Mouse (Mus musculus): ENCODE data around the gene Ppp1cc. TPM values are rescaled to one million over a fixed set of nuclear protein-coding genes. Genes with fewer than 3 reads are reported as not detected.
"Not testable (repeated sequence)": the region's sequence is repeated elsewhere in the genome, so short reads cannot be mapped to it uniquely, and the experiment has no call there.

Ppp1cc gene
- total RNA-seq, 2 experiments from 2014 or later: 102 to 170 TPM

- no peak for ATAC-seq (replicated peaks; ENCODE audit: low FRiP score, poor library complexity, severe bottlenecking)
Measured at GRCm38 (mm10) chr5:122135290-122135882, 22.7 kb upstream of the Ppp1cc start.

GRCm38 (mm10) chr5:122136508-122137408, 21.3 kb upstream of the Ppp1cc start:
- no peak for ATAC-seq (replicated peaks; ENCODE audit: low FRiP score, poor library complexity, severe bottlenecking)

DNA sequence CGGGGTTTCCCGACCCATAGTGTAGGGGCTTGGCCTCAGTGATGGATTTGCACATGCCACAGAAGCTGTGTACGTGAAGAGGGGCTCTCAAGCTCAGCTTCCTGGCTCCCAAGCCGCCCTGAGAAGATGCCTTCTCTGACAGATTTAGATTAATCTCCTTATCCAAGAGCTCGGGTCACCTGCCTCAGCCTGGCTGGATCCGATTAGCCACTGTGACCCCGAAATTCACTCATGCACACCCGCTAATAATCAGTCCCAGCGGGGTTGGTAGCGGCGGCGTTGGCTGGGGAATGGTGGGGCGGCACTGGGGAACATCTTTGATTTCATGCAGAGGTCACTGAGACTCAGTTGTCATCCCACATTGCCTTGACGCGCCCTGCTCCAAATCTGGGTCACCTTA, 19.2 kb upstream of the Ppp1cc start:
- ATAC-seq (replicated peaks; ENCODE audit: low FRiP score, poor library complexity, severe bottlenecking): no peak

DNA sequence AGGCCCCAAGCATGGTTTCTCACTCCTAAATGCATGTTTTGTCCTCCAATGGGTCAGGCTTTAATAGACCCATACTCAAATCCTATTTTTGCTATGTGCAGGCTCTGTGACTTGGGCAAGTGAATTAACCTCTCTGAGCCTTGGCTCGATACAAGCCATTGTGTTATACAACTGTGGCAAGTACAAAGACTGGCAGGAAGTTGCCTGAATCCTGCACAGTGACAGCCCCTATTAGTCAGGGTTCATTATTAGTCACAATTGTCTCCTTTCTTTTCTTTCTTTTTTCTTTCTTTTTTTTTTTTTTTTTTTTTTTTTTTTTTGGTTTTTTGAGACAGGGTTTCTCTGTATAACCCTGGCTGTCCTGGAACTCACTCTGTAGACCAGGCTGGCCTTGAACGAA, 18.3 kb upstream of the Ppp1cc start:
- not testable (repeated sequence) for ATAC-seq (replicated peaks; ENCODE audit: low FRiP score, poor library complexity, severe bottlenecking)

DNA sequence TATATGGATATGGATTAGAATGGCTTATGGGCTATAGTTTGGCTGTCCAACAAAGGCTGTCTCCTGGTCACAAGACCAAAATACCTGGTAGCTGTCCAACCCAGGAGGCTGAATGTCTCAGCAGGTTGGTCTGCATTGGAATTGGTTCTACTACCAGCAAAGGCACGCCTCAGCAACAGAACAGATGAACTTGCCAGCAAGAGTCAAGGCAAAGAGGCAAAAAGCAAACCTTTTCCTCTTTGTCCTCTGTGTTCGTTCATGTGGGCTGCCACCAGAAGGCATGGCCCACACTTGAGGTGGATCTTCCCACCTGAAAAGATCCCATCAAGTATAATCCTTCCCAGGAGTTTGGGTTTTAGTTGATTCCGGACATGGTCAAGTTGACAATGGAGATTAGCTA, 17.4 kb upstream of the Ppp1cc start, which contains the start of gene Ccdc63:
TSS of gene Ccdc63 (minus strand) at position 101 of the 400 bp plus-strand sequence.
- no peak for ATAC-seq (replicated peaks; ENCODE audit: low FRiP score, poor library complexity, severe bottlenecking)

- ATAC-seq (replicated peaks; ENCODE audit: low FRiP score, poor library complexity, severe bottlenecking): no peak
Measured at GRCm38 (mm10) chr5:122142230-122142992, 15.7 kb upstream of the Ppp1cc start.

GRCm38 (mm10) chr5:122143543-122143942, 14.5 kb upstream of the Ppp1cc start:
- ATAC-seq (replicated peaks; ENCODE audit: low FRiP score, poor library complexity, severe bottlenecking): no peak

GRCm38 (mm10) chr5:122144825-122145224, 13.3 kb upstream of the Ppp1cc start:
- ATAC-seq (replicated peaks; ENCODE audit: low FRiP score, poor library complexity, severe bottlenecking): no peak

DNA sequence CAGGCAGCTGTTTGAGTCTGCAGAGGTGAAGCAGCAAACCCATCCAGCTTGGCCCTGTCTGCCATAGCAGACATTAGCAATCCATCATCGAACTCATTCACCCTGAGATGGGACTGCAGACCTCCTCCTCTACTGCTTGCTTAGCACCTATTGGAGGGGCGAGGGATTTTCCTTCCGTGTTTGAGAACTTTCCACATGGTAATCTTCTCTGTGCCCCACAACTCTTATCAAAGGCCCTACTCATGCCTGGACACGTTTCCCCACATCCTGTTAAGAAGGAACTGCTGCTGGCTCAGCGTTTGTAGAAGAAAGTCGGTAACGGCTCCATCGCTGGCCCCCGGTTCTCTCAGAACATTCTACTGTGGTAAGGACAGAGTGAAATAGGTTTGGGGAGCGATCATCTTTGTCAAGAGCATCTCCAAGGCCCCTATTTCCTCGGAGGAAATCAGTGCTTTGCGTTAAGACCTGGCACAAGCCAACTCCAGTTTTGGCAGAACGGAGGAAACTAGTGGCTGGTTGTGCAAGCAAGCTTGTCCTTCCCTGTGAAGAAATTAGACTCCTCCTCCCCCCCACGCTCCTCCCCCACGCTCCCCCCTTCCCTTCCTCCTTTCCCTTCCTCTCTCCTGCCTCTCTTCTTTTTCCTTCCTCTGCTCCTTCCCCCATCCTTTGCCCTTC, 12.6 kb upstream of the Ppp1cc start:
- ATAC-seq (replicated peaks; ENCODE audit: low FRiP score, poor library complexity, severe bottlenecking): peak; percentile 37; the same call in 1 of the 2 replicates

- no peak for ATAC-seq (replicated peaks; ENCODE audit: low FRiP score, poor library complexity, severe bottlenecking)
Measured at GRCm38 (mm10) chr5:122146056-122146580, 12.0 kb upstream of the Ppp1cc start.

DNA sequence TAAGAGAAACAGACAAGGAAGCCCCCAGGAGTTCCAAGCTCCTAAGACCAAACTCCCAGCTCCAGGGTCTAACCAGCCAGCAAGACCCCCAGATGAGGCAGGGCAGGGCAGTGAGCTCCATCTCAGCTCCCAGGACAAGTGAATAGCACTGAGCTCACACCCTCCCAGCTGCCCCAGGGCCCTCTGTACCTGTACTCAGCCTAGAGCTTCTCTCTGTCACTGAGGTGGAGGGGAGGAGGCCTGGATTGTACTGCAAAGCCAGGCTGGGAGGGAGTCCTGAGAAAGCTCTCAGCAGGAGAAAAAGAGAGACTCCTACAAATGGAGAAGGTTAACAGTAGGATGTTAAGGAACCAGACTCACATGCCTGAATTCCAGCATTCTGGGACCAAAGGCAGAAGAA, 11.5 kb upstream of the Ppp1cc start:
- ATAC-seq (replicated peaks; ENCODE audit: low FRiP score, poor library complexity, severe bottlenecking): 0 out of 2 replicates have a peak, but pooled peaks have one; percentile 20

- ATAC-seq (replicated peaks; ENCODE audit: low FRiP score, poor library complexity, severe bottlenecking): no peak
Measured at GRCm38 (mm10) chr5:122148107-122148506, 10.0 kb upstream of the Ppp1cc start.

DNA sequence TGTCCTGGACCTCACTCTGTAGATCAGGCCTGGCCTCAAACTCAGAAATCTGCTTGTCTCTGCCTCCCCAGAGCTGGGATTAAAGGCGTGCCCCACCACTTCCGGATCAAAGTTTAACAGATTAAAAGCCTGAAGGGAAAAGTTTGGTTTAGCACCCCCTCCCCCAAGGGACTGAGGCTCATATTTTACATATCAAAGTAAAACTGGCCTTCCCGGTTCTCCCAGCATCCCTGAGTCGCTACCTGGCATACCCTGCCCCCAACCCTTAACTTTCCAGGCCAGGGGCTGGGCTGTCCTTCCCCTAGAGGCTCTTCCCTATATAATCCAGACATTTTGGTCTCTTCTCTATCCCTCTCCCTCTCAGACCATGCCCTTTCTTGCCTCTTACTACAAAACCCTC, 8.8 kb upstream of the Ppp1cc start:
- ATAC-seq (replicated peaks; ENCODE audit: low FRiP score, poor library complexity, severe bottlenecking): no peak

DNA sequence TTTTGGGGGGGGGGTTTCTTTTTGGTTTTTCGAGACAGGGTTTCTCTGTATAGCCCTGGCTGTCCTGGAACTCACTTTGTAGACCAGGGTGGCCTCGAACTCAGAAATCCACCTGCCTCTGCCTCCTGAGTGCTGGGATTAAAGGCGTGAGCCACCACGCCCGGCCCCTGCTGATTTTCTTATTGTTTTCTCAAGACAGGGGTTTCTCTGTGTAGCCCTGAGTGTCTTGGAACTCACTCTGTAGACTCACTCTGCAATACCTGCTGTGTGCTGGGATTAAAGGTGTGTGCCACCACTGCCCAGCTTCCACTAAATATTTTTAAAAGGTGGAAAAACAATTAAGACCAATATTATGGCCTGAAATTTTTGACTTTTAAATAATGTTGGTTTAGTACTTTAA, 5.6 kb upstream of the Ppp1cc start:
- ATAC-seq (replicated peaks; ENCODE audit: low FRiP score, poor library complexity, severe bottlenecking): not testable (repeated sequence)

- no peak for ATAC-seq (replicated peaks; ENCODE audit: low FRiP score, poor library complexity, severe bottlenecking)
Measured at GRCm38 (mm10) chr5:122154006-122154405, 4.1 kb upstream of the Ppp1cc start.

DNA sequence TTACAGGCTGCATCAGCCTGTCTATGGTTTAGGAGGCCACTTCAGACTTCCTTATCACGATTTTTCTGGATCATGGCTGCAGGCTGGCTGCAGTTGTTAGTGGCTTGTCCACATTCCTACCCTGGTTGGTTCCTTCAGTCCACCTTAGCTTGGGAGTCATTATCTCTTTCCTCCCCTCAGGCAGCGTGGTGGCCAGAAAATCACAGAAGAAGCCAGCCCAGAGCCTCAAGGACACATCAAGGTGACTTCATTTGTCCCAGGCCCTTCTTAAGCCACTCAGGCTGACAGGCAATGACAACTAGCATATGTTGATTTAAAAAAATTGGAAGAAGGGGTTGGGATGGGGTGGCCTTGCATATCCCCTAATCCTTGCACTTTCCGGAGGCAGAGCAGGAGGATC, 3.3 kb upstream of the Ppp1cc start:
- ATAC-seq (replicated peaks; ENCODE audit: low FRiP score, poor library complexity, severe bottlenecking): no peak

DNA sequence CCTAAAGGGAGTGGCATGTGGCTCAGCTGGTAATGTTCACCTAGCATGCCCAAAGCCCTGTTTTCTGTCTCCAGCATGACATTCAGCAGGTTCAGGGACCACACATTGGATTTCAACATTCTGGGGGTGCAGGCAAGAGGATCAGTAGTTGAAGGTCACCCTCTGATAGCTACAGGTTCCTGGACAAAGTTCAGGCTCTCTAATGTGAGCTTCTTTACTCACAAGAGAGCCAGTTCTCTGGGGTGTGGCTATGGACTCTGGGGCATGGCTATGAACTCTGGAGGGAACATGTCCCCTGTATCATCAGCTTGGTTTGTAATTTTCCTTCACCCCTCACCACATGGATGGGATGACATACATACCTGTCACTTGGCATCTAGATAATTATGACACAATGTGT, 2.5 kb upstream of the Ppp1cc start:
- no peak for ATAC-seq (replicated peaks; ENCODE audit: low FRiP score, poor library complexity, severe bottlenecking)

GRCm38 (mm10) chr5:122156486-122156885, 1.6 kb upstream of the Ppp1cc start:
- no peak for ATAC-seq (replicated peaks; ENCODE audit: low FRiP score, poor library complexity, severe bottlenecking)
